Mouse (Mus musculus): ENCODE data around the gene Imp4. TPM values are rescaled to one million over a fixed set of nuclear protein-coding genes. Genes with fewer than 3 reads are reported as not detected.

Imp4 gene
- polyA plus RNA-seq, 1 experiment from 2014 or later = 102 TPM

GRCm38 (mm10) chr1:34468051-34468450 is 28.4 kb downstream of the Imp4 start:
- H3K27me3 ChIP-seq (ENCODE audit: control insufficient read depth, insufficient read depth, low read length) = peaks cover 6% of the 10 kb centered on the region; the same call in 1 of the 2 replicates
- 64% methylated on average over 3 of the region's 3 CpGs for WGBS
- H3K9ac ChIP-seq (ENCODE audit: low read depth, low read length) = no peak overlapping the region
- H3K4me1 ChIP-seq (ENCODE audit: control insufficient read depth, insufficient read depth, low read length) = 0 out of 2 replicates have a peak, but pooled peaks cover 5% of the 10 kb centered on the region
- H3K4me3 ChIP-seq (ENCODE audit: low read length) = no peak overlapping the region
- no peaks in the 10 kb centered on the region for H3K36me3 ChIP-seq (ENCODE audit: control insufficient read depth, insufficient read depth, low read length)
- no peak for ATAC-seq (ENCODE audit: low FRiP score, low TSS enrichment)
- no peak overlapping the region for H3K27ac ChIP-seq (ENCODE audit: low read depth, low read length)
- no peak overlapping the region for H3K4me2 ChIP-seq (replicated peaks; ENCODE audit: low read depth, low read length)
- no peaks in the 10 kb centered on the region for H3K9me3 ChIP-seq (ENCODE audit: control insufficient read depth, low read length)

GRCm38 (mm10) chr1:34468500-34468899 is 28.8 kb downstream of the Imp4 start:
- H3K27ac ChIP-seq (ENCODE audit: low read depth, low read length) = no peak overlapping the region

GRCm38 (mm10) chr1:34469801-34470200 is 30.1 kb downstream of the Imp4 start:
- WGBS = 84% methylated on average over 5 of the region's 5 CpGs
- H3K36me3 ChIP-seq (ENCODE audit: control insufficient read depth, insufficient read depth, low read length) = no peaks in the 10 kb centered on the region
- no peak for ATAC-seq (ENCODE audit: low FRiP score, low TSS enrichment)

More at GRCm38 (mm10) chr1:34468500-34468899, 28.8 kb downstream of the Imp4 start:
- H3K36me3 ChIP-seq (ENCODE audit: control insufficient read depth, insufficient read depth, low read length) = no peaks in the 10 kb centered on the region
- H3K4me2 ChIP-seq (replicated peaks; ENCODE audit: low read depth, low read length) = no peak overlapping the region
- WGBS = 79% methylated on average over 4 of the region's 4 CpGs
- H3K9me3 ChIP-seq (ENCODE audit: control insufficient read depth, low read length) = no peaks in the 10 kb centered on the region
- no peak for ATAC-seq (ENCODE audit: low FRiP score, low TSS enrichment)
- no peak overlapping the region for H3K4me3 ChIP-seq (ENCODE audit: low read length)
- H3K4me1 ChIP-seq (ENCODE audit: control insufficient read depth, insufficient read depth, low read length) = 0 out of 2 replicates have a peak, but pooled peaks cover 5% of the 10 kb centered on the region
- peaks cover 9% of the 10 kb centered on the region; the same call in 1 of the 2 replicates for H3K27me3 ChIP-seq (ENCODE audit: control insufficient read depth, insufficient read depth, low read length)
- H3K9ac ChIP-seq (ENCODE audit: low read depth, low read length) = no peak overlapping the region

GRCm38 (mm10) chr1:34472427-34473300 is 33.0 kb downstream of the Imp4 start:
- Histone ChIP-seq H3K27me3 (ENCODE audit: control insufficient read depth, insufficient read depth, low read length) (peaks cover 11% of the 10 kb centered on the region; the same call in 1 of the 2 replicates), H3K4me2 (replicated peaks; ENCODE audit: low read depth, low read length) (peak overlapping the region; percentile 98), H3K36me3 (ENCODE audit: control insufficient read depth, insufficient read depth, low read length) (no peaks in the 10 kb centered on the region), H3K9ac (ENCODE audit: low read depth, low read length) (peak overlapping the region; percentile 60), H3K4me1 (ENCODE audit: control insufficient read depth, insufficient read depth, low read length) (0 out of 2 replicates have a peak, but pooled peaks cover 2% of the 10 kb centered on the region), H3K27ac (ENCODE audit: low read depth, low read length) (no peak overlapping the region), H3K4me3 (ENCODE audit: low read length) (peak overlapping the region; percentile 57), H3K9me3 (ENCODE audit: control insufficient read depth, low read length) (no peaks in the 10 kb centered on the region)
- peak; percentile 55 for ATAC-seq (ENCODE audit: low FRiP score, low TSS enrichment)
- 1% methylated on average over 42 of the region's 43 CpGs for WGBS

More at GRCm38 (mm10) chr1:34469801-34470200, 30.1 kb downstream of the Imp4 start:
- Histone ChIP-seq H3K27ac (ENCODE audit: low read depth, low read length) (no peak overlapping the region), H3K4me1 (ENCODE audit: control insufficient read depth, insufficient read depth, low read length) (0 out of 2 replicates have a peak, but pooled peaks cover 5% of the 10 kb centered on the region), H3K4me2 (replicated peaks; ENCODE audit: low read depth, low read length) (no peak overlapping the region), H3K9ac (ENCODE audit: low read depth, low read length) (no peak overlapping the region), H3K27me3 (ENCODE audit: control insufficient read depth, insufficient read depth, low read length) (peaks cover 11% of the 10 kb centered on the region; the same call in 1 of the 2 replicates), H3K9me3 (ENCODE audit: control insufficient read depth, low read length) (no peaks in the 10 kb centered on the region), H3K4me3 (ENCODE audit: low read length) (no peak overlapping the region)

- H3K27ac ChIP-seq (ENCODE audit: low read depth, low read length) = no peak overlapping the region
- no peak overlapping the region for H3K9ac ChIP-seq (ENCODE audit: low read depth, low read length)
- WGBS = 24% methylated on average over 11 of the region's 11 CpGs
- H3K4me3 ChIP-seq (ENCODE audit: low read length) = no peak overlapping the region
- H3K36me3 ChIP-seq (ENCODE audit: control insufficient read depth, insufficient read depth, low read length) = no peaks in the 10 kb centered on the region
- ATAC-seq (ENCODE audit: low FRiP score, low TSS enrichment) = peak; percentile 57; the same call in 1 of the 2 replicates
- H3K4me2 ChIP-seq (replicated peaks; ENCODE audit: low read depth, low read length) = no peak overlapping the region
- H3K4me1 ChIP-seq (ENCODE audit: control insufficient read depth, insufficient read depth, low read length) = no peaks in the 10 kb centered on the region
- H3K9me3 ChIP-seq (ENCODE audit: control insufficient read depth, low read length) = no peaks in the 10 kb centered on the region
- H3K27me3 ChIP-seq (ENCODE audit: control insufficient read depth, insufficient read depth, low read length) = no peaks in the 10 kb centered on the region
These were observed 39.4 kb downstream of the Imp4 start for GRCm38 (mm10) chr1:34478891-34479655.

- Histone ChIP-seq H3K27ac (ENCODE audit: low read depth, low read length) (no peak overlapping the region), H3K4me1 (ENCODE audit: control insufficient read depth, insufficient read depth, low read length) (0 out of 2 replicates have a peak, but pooled peaks cover 2% of the 10 kb centered on the region), H3K9ac (ENCODE audit: low read depth, low read length) (no peak overlapping the region), H3K27me3 (ENCODE audit: control insufficient read depth, insufficient read depth, low read length) (no peaks in the 10 kb centered on the region), H3K9me3 (ENCODE audit: control insufficient read depth, low read length) (no peaks in the 10 kb centered on the region), H3K4me3 (ENCODE audit: low read length) (no peak overlapping the region), H3K4me2 (replicated peaks; ENCODE audit: low read depth, low read length) (no peak overlapping the region), H3K36me3 (ENCODE audit: control insufficient read depth, insufficient read depth, low read length) (no peaks in the 10 kb centered on the region)
- 82% methylated on average over 5 of the region's 5 CpGs for WGBS
- no peak for ATAC-seq (ENCODE audit: low FRiP score, low TSS enrichment)
These were observed 41.1 kb downstream of the Imp4 start for GRCm38 (mm10) chr1:34480801-34481200.

- H3K4me1 ChIP-seq (ENCODE audit: control insufficient read depth, insufficient read depth, low read length) = 0 out of 2 replicates have a peak, but pooled peaks cover 2% of the 10 kb centered on the region
- ATAC-seq (ENCODE audit: low FRiP score, low TSS enrichment) = no peak
- H3K9ac ChIP-seq (ENCODE audit: low read depth, low read length) = no peak overlapping the region
- H3K27ac ChIP-seq (ENCODE audit: low read depth, low read length) = no peak overlapping the region
- H3K9me3 ChIP-seq (ENCODE audit: control insufficient read depth, low read length) = no peaks in the 10 kb centered on the region
- no peak overlapping the region for H3K4me3 ChIP-seq (ENCODE audit: low read length)
- 60% methylated on average over 5 of the region's 5 CpGs for WGBS
- H3K27me3 ChIP-seq (ENCODE audit: control insufficient read depth, insufficient read depth, low read length) = no peaks in the 10 kb centered on the region
- no peak overlapping the region for H3K4me2 ChIP-seq (replicated peaks; ENCODE audit: low read depth, low read length)
- no peaks in the 10 kb centered on the region for H3K36me3 ChIP-seq (ENCODE audit: control insufficient read depth, insufficient read depth, low read length)
These were observed 42.4 kb downstream of the Imp4 start for GRCm38 (mm10) chr1:34481920-34482669.

- Histone ChIP-seq H3K9ac (ENCODE audit: low read depth, low read length) (no peak overlapping the region), H3K4me1 (ENCODE audit: control insufficient read depth, insufficient read depth, low read length) (0 out of 2 replicates have a peak, but pooled peaks cover 2% of the 10 kb centered on the region), H3K27ac (ENCODE audit: low read depth, low read length) (no peak overlapping the region), H3K27me3 (ENCODE audit: control insufficient read depth, insufficient read depth, low read length) (no peaks in the 10 kb centered on the region), H3K36me3 (ENCODE audit: control insufficient read depth, insufficient read depth, low read length) (no peaks in the 10 kb centered on the region), H3K4me3 (ENCODE audit: low read length) (no peak overlapping the region), H3K9me3 (ENCODE audit: control insufficient read depth, low read length) (no peaks in the 10 kb centered on the region), H3K4me2 (replicated peaks; ENCODE audit: low read depth, low read length) (no peak overlapping the region)
- 70% methylated on average over 10 of the region's 10 CpGs for WGBS
- ATAC-seq (ENCODE audit: low FRiP score, low TSS enrichment) = no peak
These were observed 44.8 kb downstream of the Imp4 start for GRCm38 (mm10) chr1:34484470-34484869.
